Mouse (Mus musculus): ENCODE measurements around the gene Nwd1. TPM values are rescaled to one million over a fixed set of nuclear protein-coding genes. Genes with fewer than 3 reads are reported as not detected.

Nwd1 gene
- polyA plus RNA-seq, 1 experiment, result 21.2 TPM

DNA sequence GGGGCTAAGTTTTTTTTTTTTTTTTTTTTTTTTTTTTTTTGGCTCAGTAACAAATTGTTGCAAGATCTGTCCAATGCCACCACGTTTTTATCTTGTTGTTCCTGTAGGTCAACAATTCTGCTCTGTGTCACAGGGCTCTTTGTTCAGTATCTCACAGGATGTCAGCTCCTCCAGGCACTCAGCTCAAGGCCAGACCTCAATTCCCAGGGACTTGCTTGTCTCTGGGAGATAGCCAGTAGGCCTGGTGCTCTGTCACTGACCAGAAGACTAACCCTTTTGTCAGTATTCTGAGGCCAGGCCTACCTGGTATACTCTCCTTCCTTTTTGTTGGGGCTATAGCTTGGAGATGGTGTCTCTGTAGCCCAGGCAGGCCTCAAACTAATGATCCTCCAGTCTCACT is 74.0 kb downstream of the Nwd1 start:
- Histone ChIP-seq H3K27ac (ENCODE audit: insufficient read depth, low read length) (no peak overlapping the region), H3K4me3 (replicated peaks; ENCODE audit: insufficient read depth, low read depth, low read length) (no peak overlapping the region), H3K4me1 (ENCODE audit: control insufficient read depth, insufficient read depth, low read length) (peaks cover 5% of the 10 kb centered on the region; the same call in 1 of the 2 replicates), H3K27me3 (ENCODE audit: control insufficient read depth, insufficient read depth, low read length) (no peaks in the 10 kb centered on the region)
- no peak for DNase-seq
- WGBS, result 8% methylated on average over 1 of the region's 1 CpGs
- TF ChIP-seq POLR2A (IDR thresholded peaks at IDR 0.05; ENCODE audit: borderline replicate concordance, insufficient read depth, low read length) (no peak), CTCF (IDR thresholded peaks at IDR 0.05; ENCODE audit: borderline replicate concordance, insufficient read depth, low read depth, low read length) (no peak)

DNA sequence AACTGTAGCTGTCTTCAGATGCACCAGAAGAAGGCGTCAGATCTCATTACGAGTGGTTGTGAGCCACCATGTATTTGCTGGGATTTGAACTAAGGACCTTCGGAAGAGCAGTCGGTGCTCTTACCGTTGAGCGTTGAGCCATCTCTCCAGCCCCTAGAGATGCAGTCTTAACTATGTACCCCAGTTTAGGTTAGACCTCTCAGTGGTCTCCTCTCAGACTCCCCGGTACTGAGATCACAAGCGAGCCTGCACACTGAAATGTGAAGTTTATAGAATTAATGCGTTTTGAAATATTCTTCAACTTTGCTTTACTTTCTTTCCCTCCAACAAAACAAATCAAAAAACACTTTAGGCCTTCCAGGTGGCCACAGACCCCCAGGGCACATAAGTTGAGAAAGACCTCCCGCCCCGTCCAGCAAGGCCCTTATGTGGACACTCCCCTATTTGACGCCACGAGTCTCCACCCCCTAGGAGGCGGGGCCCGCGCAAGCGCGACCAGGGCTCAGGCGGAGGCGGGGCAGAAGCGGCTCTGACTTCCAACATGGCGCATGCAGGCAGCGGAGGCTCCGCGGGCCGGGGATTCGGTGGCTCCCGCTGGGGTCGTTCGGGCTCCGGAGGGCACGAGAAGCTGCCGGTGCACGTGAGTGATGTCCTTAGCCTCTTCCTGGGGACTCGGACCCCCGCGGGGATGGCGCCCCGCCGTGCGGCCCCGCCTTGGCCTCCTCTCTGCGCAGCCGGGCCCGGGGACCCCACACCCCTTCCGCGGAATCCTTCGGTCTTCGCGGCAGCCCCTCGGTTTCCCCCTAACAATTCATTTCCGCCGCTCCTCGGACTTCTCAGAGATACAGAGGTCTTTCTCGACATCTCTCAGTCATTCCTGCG is 76.5 kb downstream of the Nwd1 start, which contains the start of gene Sin3b:
Gene Sin3b, plus strand, starts transcription at position 517 of the 882 bp plus-strand sequence.
- 13% methylated on average over 56 of the region's 56 CpGs for WGBS

DNA sequence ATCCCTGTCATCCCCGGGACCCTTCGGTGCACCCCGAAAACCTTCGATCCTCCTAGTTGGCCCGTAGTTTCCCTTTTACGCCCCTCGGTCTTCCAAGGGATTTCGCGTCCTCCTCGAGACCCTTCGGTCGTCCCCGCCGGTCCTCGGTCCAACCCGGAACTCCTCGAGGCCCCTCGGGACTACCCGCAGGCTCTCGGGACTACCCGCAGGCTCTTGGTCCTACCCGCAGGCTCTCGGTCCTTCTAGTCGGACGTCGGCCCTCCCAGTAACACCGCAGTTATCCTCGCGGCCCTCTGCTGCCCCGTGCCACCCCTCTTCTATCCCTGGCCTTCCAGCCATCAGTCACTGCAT is 77.1 kb downstream of the Nwd1 start:
- H3K4me3 ChIP-seq (replicated peaks; ENCODE audit: insufficient read depth, low read depth, low read length), result peak overlapping the region; percentile 72
- WGBS, result under 1% methylated on average over 30 of the region's 30 CpGs
- H3K27ac ChIP-seq (ENCODE audit: insufficient read depth, low read length), result no peak overlapping the region
- no peak for TF ChIP-seq POLR2A (IDR thresholded peaks at IDR 0.05; ENCODE audit: borderline replicate concordance, insufficient read depth, low read length)
- TF ChIP-seq CTCF (IDR thresholded peaks at IDR 0.05; ENCODE audit: borderline replicate concordance, insufficient read depth, low read depth, low read length), result no peak
- no peaks in the 10 kb centered on the region for H3K27me3 ChIP-seq (ENCODE audit: control insufficient read depth, insufficient read depth, low read length)
- DNase-seq, result peak in 1 of 2 experiments; percentile 14
- H3K4me1 ChIP-seq (ENCODE audit: control insufficient read depth, insufficient read depth, low read length), result peaks cover 8% of the 10 kb centered on the region; the same call in 1 of the 2 replicates

More for the DNA sequence above, 76.5 kb downstream of the Nwd1 start, which contains the start of gene Sin3b:
- DNase-seq, result peak; percentile 91 to 93
- Histone ChIP-seq H3K27ac (ENCODE audit: insufficient read depth, low read length) (no peak within 1 kb of the TSS), H3K4me3 (replicated peaks; ENCODE audit: insufficient read depth, low read depth, low read length) (peak within 1 kb of the TSS; percentile 72), H3K27me3 (ENCODE audit: control insufficient read depth, insufficient read depth, low read length) (no peaks in the 10 kb centered on the region), H3K4me1 (ENCODE audit: control insufficient read depth, insufficient read depth, low read length) (peaks cover 8% of the 10 kb centered on the region; the same call in 1 of the 2 replicates)
- TF ChIP-seq CTCF (IDR thresholded peaks at IDR 0.05; ENCODE audit: borderline replicate concordance, insufficient read depth, low read depth, low read length) (no peak), POLR2A (IDR thresholded peaks at IDR 0.05; ENCODE audit: borderline replicate concordance, insufficient read depth, low read length) (peak; percentile 75)

DNA sequence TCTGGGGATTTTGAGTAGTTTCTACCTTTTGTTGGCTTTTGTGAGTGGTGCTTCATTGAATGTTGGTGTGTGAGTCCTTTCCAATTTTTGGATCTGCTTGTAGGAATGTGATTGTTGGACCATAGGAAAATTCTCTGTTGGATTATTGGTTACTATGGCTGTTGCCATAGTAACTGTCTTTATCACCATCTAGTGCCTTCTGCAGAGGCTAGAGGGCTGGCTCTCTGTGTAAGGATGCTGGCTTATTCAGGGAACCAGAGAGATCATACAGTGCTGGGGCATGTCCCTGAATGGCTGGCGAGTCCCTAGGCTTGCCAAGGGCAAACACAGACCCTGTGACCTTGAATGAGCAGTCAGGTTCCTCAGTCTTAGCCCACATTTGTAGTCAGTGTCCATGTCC is 82.1 kb downstream of the Nwd1 start:
- no peak for DNase-seq
- no peak for TF ChIP-seq CTCF (IDR thresholded peaks at IDR 0.05; ENCODE audit: borderline replicate concordance, insufficient read depth, low read depth, low read length)
- TF ChIP-seq POLR2A (IDR thresholded peaks at IDR 0.05; ENCODE audit: borderline replicate concordance, insufficient read depth, low read length), result no peak
- H3K27ac ChIP-seq (ENCODE audit: insufficient read depth, low read length), result no peak overlapping the region
- H3K27me3 ChIP-seq (ENCODE audit: control insufficient read depth, insufficient read depth, low read length), result no peaks in the 10 kb centered on the region
- H3K4me3 ChIP-seq (replicated peaks; ENCODE audit: insufficient read depth, low read depth, low read length), result no peak overlapping the region
- peaks cover 8% of the 10 kb centered on the region; the same call in 1 of the 2 replicates for H3K4me1 ChIP-seq (ENCODE audit: control insufficient read depth, insufficient read depth, low read length)
- WGBS, result 63% methylated on average over 1 of the region's 1 CpGs

DNA sequence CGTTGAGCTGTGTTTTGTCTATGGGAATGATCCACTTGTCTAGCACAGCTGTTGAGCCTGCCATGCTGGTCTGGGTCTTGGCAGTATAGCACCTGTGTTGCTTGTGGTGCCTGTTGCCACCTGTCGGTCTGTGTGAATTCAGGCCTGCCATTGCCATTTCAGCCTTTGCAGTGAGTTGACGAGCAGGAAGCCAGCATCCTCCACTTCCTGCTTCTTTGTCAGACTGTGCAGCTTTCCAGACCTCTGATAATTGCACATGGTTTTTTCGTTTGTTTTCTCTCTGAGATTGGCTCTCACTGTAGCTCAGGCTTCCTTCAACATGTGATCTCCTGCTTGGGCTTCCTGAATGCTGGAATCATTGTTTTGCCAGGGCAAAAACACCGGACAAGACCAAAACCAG is 88.5 kb downstream of the Nwd1 start:
- no peak overlapping the region for H3K4me3 ChIP-seq (replicated peaks; ENCODE audit: insufficient read depth, low read depth, low read length)
- no peak overlapping the region for H3K27ac ChIP-seq (ENCODE audit: insufficient read depth, low read length)
- WGBS, result 82% methylated on average over 5 of the region's 5 CpGs
- TF ChIP-seq CTCF (IDR thresholded peaks at IDR 0.05; ENCODE audit: borderline replicate concordance, insufficient read depth, low read depth, low read length) (no peak), POLR2A (IDR thresholded peaks at IDR 0.05; ENCODE audit: borderline replicate concordance, insufficient read depth, low read length) (no peak)
- DNase-seq, result no peak
- H3K4me1 ChIP-seq (ENCODE audit: control insufficient read depth, insufficient read depth, low read length), result no peaks in the 10 kb centered on the region
- H3K27me3 ChIP-seq (ENCODE audit: control insufficient read depth, insufficient read depth, low read length), result no peaks in the 10 kb centered on the region

DNA sequence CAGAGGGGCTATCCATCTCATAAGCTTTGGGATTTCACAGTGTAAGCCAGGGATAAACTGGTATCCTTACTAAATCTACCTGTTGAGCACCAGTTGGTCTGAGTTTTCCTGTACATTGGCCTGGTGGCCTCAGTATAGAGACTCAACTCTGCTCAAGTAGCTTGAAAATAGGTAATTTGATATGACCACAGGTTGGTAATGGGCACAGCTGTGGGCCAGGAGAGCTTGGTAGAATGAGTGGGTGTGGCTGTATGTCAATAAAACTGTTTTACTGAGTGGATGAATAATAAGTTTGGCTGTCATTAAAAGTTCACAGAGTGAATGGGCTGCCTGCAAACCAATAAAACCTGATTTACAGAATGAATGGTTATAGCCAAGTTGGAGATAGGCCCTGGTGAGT is 90.4 kb downstream of the Nwd1 start:
- Histone ChIP-seq H3K4me3 (replicated peaks; ENCODE audit: insufficient read depth, low read depth, low read length) (no peak overlapping the region), H3K27me3 (ENCODE audit: control insufficient read depth, insufficient read depth, low read length) (no peaks in the 10 kb centered on the region), H3K27ac (ENCODE audit: insufficient read depth, low read length) (no peak overlapping the region), H3K4me1 (ENCODE audit: control insufficient read depth, insufficient read depth, low read length) (no peaks in the 10 kb centered on the region)
- TF ChIP-seq POLR2A (IDR thresholded peaks at IDR 0.05; ENCODE audit: borderline replicate concordance, insufficient read depth, low read length), result no peak
- no peak for TF ChIP-seq CTCF (IDR thresholded peaks at IDR 0.05; ENCODE audit: borderline replicate concordance, insufficient read depth, low read depth, low read length)
- no peak for DNase-seq

DNA sequence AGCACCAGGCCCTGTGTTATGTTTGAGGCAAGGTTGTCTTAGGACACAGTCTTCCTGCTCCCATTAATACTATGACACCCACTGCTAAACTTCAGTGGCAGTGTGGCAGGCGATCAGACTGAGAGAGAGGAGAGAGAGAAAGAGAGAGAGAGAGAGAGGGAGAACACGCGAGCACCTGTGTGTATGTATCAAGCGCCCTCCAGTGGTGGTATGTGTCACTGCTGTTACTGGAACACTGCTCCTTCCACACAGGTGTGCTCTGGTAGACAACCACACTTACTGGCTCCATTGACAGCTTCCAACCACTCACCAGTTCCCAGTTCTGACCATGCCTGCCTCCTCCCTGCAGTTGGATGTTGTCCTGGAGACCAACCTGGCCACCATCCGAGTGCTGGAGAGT is 99.5 kb downstream of the Nwd1 start:
- peak; percentile 45 to 56 for DNase-seq
- Histone ChIP-seq H3K27me3 (ENCODE audit: control insufficient read depth, insufficient read depth, low read length) (no peaks in the 10 kb centered on the region), H3K4me3 (replicated peaks; ENCODE audit: insufficient read depth, low read depth, low read length) (no peak overlapping the region), H3K27ac (ENCODE audit: insufficient read depth, low read length) (no peak overlapping the region), H3K4me1 (ENCODE audit: control insufficient read depth, insufficient read depth, low read length) (no peaks in the 10 kb centered on the region)
- no peak for TF ChIP-seq POLR2A (IDR thresholded peaks at IDR 0.05; ENCODE audit: borderline replicate concordance, insufficient read depth, low read length)
- TF ChIP-seq CTCF (IDR thresholded peaks at IDR 0.05; ENCODE audit: borderline replicate concordance, insufficient read depth, low read depth, low read length), result peak; percentile 82
- 25% methylated on average over 5 of the region's 5 CpGs for WGBS

DNA sequence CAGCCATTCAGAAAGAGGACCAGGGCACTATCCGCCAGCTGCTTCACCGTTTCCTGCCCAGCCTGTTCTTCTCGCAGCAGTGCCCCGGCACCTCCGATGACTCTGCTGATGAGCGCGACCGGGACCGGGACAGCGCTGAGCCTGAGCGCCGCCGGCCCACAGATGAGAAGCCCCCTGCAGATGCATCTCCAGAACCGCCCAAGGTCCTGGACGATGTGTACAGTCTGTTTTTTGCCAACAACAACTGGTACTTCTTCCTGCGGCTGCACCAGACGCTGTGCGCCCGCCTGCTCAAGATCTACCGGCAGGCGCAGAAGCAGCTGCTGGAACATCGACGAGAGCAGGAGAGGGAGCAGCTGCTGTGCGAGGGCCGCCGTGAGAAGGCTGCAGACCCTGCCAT is 103.3 kb downstream of the Nwd1 start:
- no peaks in the 10 kb centered on the region for H3K27me3 ChIP-seq (ENCODE audit: control insufficient read depth, insufficient read depth, low read length)
- no peak for DNase-seq
- H3K27ac ChIP-seq (ENCODE audit: insufficient read depth, low read length), result no peak overlapping the region
- no peak overlapping the region for H3K4me3 ChIP-seq (replicated peaks; ENCODE audit: insufficient read depth, low read depth, low read length)
- 84% methylated on average over 26 of the region's 26 CpGs for WGBS
- H3K4me1 ChIP-seq (ENCODE audit: control insufficient read depth, insufficient read depth, low read length), result no peaks in the 10 kb centered on the region
- TF ChIP-seq POLR2A (IDR thresholded peaks at IDR 0.05; ENCODE audit: borderline replicate concordance, insufficient read depth, low read length) (no peak), CTCF (IDR thresholded peaks at IDR 0.05; ENCODE audit: borderline replicate concordance, insufficient read depth, low read depth, low read length) (no peak)
